Mouse (Mus musculus): ENCODE data around the gene Yrdc.

Gene Yrdc

GRCm38 (mm10) chr4:124849631-124850260 is 733 bp upstream of the Yrdc start:
- in situ Hi-C loops (cut with MboI; ENCODE audit: low sequenced_read_pairs): no loop called here

- in situ Hi-C loops (cut with MboI; ENCODE audit: low sequenced_read_pairs): no loop called here
Measured at GRCm38 (mm10) chr4:124850933-124851658, 617 bp downstream of the Yrdc start, which contains the start of gene 1110065P20Rik. 1110065P20Rik (minus strand) TSS chr4:124851196.

- in situ Hi-C loops (cut with MboI; ENCODE audit: low sequenced_read_pairs): no loop called here
Measured at GRCm38 (mm10) chr4:124856294-124856693, 5.8 kb downstream of the Yrdc start.

- in situ Hi-C loops (cut with MboI; ENCODE audit: low sequenced_read_pairs): no loop called here
Measured at GRCm38 (mm10) chr4:124858370-124858769, 7.9 kb downstream of the Yrdc start.

GRCm38 (mm10) chr4:124860446-124860845 is 10.0 kb downstream of the Yrdc start:
- in situ Hi-C loops (cut with MboI; ENCODE audit: low sequenced_read_pairs): no loop called here

GRCm38 (mm10) chr4:124861283-124862188 is 11.1 kb downstream of the Yrdc start, which contains the start of gene Maneal:
Maneal (minus strand) TSS chr4:124862171.
- in situ Hi-C loops (cut with MboI; ENCODE audit: low sequenced_read_pairs): no loop called here

- in situ Hi-C loops (cut with MboI; ENCODE audit: low sequenced_read_pairs): no loop called here
Measured at GRCm38 (mm10) chr4:124872719-124873118, 22.2 kb downstream of the Yrdc start.

- in situ Hi-C loops (cut with MboI; ENCODE audit: low sequenced_read_pairs): no loop called here
Measured at GRCm38 (mm10) chr4:124880599-124880998, 30.1 kb downstream of the Yrdc start, which contains the start of gene Epha10. Epha10 (plus strand) TSS chr4:124880899.

GRCm38 (mm10) chr4:124881341-124881908 is 30.9 kb downstream of the Yrdc start:
- in situ Hi-C loops (cut with MboI; ENCODE audit: low sequenced_read_pairs): no loop called here

GRCm38 (mm10) chr4:124882151-124882729 is 31.8 kb downstream of the Yrdc start:
- in situ Hi-C loops (cut with MboI; ENCODE audit: low sequenced_read_pairs): no loop called here

GRCm38 (mm10) chr4:124888702-124889101 is 38.2 kb downstream of the Yrdc start:
- in situ Hi-C loops (cut with MboI; ENCODE audit: low sequenced_read_pairs): no loop called here

- in situ Hi-C loops (cut with MboI; ENCODE audit: low sequenced_read_pairs): no loop called here
Measured at GRCm38 (mm10) chr4:124889935-124890334, 39.5 kb downstream of the Yrdc start.

- in situ Hi-C loops (cut with MboI; ENCODE audit: low sequenced_read_pairs): no loop called here
Measured at GRCm38 (mm10) chr4:124890831-124891230, 40.4 kb downstream of the Yrdc start.

- in situ Hi-C loops (cut with MboI; ENCODE audit: low sequenced_read_pairs): no loop called here
Measured at GRCm38 (mm10) chr4:124893769-124894168, 43.3 kb downstream of the Yrdc start.

- in situ Hi-C loops (cut with MboI; ENCODE audit: low sequenced_read_pairs): no loop called here
Measured at GRCm38 (mm10) chr4:124894508-124895428, 44.3 kb downstream of the Yrdc start.

GRCm38 (mm10) chr4:124898428-124898827 is 47.9 kb downstream of the Yrdc start:
- in situ Hi-C loops (cut with MboI; ENCODE audit: low sequenced_read_pairs): no loop called here

- in situ Hi-C loops (cut with MboI; ENCODE audit: low sequenced_read_pairs): no loop called here
Measured at GRCm38 (mm10) chr4:124899906-124900305, 49.4 kb downstream of the Yrdc start.
